Mouse (Mus musculus): ENCODE results near the gene Uncx.

DNA sequence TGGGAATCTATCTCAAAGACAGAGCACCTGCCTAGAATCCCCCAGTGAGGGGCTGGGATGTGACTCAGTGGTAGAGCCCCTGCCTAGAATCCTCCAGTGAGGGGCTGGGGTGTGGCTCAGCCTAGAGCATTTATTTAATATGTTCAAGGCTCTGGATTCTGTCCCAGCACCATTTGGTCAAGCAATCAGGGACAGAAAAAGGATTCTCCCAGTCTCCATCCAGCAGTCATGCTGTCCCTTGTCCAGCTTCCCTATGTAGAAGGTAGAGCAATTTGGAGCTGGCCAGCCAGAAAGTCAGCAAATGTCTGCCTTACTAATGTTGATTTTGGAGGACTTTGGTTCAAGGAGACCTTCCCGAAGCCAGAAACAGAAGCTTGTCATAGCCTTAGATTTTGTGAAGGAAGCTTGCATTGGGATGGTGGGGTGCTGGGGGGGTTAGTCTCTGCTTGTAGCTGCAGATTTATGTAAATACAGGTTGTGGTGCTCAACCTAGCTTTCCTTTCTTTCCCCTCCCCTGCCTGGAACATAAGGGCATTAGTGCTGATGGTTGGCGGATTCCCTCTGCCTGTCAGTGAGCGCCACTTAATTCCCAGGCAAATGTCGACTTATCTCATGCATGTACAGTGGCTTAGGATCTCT is 18.2 kb downstream of the Uncx start:
- TF ChIP-seq CTCF (IDR thresholded peaks at IDR 0.05; ENCODE audit: insufficient read depth, low read length), result no peak
- no peak for TF ChIP-seq POLR2A (IDR thresholded peaks at IDR 0.05; ENCODE audit: borderline replicate concordance, extremely low read depth, low read depth, low read length)
